Mouse (Mus musculus): ENCODE data around the gene Agap3. TPM values are rescaled to one million over a fixed set of nuclear protein-coding genes. Genes with fewer than 3 reads are reported as not detected.
A peak's percentile ranks its signal among the peaks of the same experiment; 100 is the strongest.

Agap3 gene
- polyA plus RNA-seq, 1 experiment from 2014 or later, result 15.5 TPM

DNA sequence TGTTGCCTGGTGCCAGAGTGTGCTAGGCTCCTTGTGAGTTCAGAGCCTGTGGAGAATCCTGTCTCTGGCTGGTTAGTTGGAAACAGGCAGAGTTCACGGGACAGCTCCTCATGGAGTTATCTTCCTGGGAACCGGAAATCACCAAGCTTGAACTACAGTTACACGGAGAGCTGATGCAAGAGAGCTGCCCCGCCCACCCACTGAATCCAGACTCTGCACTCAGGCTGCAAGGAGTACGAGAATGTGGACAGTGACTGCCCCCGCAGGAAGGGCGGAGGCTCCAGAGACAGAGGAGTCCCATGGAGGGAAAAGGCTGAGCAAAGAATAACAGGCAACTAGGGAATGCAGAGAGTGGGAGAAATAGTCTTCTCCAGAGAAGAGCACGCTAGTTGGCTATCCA, 60.3 kb downstream of the Agap3 start:
- H3K4me3 ChIP-seq (ENCODE audit: low read length), result no peak overlapping the region
- H3K36me3 ChIP-seq (ENCODE audit: control insufficient read depth, insufficient read depth), result no peaks in the 10 kb centered on the region
- H3K4me1 ChIP-seq (ENCODE audit: control insufficient read depth, insufficient read depth, low read length), result no peaks in the 10 kb centered on the region
- H3K9me3 ChIP-seq (replicated peaks; ENCODE audit: control insufficient read depth, low read length), result no peaks in the 10 kb centered on the region
- H3K27me3 ChIP-seq (ENCODE audit: control insufficient read depth, insufficient read depth, low read length), result peaks cover under 1% of the 10 kb centered on the region; the same call in 1 of the 2 replicates
- H3K27ac ChIP-seq (ENCODE audit: low read length), result no peak overlapping the region
- ATAC-seq (replicated peaks; ENCODE audit: extremely low read depth, insufficient read depth, low FRiP score), result peak; percentile 60; the same call in 1 of the 2 replicates
- no peak overlapping the region for H3K9ac ChIP-seq (ENCODE audit: low read length)
- H3K4me2 ChIP-seq (ENCODE audit: low read depth, low read length), result no peak overlapping the region
- 35% methylated on average over 8 of the region's 8 CpGs for WGBS

DNA sequence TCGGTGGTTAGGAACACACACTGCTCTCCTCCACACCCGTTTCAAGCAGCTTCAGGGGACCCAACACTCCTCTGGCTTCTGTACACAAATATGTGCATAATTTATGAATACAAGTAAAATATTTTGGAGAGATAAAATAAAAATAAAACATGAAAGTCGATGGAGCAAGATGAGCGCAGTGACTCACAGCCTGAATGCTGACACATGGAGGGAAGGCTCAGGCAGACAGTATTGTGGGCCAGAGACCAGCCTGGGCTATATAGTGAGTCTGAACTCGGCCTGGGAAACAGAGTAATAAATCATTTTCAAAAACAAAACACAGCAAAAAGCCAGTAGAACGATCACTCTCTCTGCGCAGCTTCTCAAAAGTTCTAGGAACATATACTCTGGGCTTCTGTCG, 69.4 kb downstream of the Agap3 start:
- peaks cover 51% of the 10 kb centered on the region for H3K27me3 ChIP-seq (ENCODE audit: control insufficient read depth, insufficient read depth, low read length)
- H3K27ac ChIP-seq (ENCODE audit: low read length), result no peak overlapping the region
- no peak for ATAC-seq (replicated peaks; ENCODE audit: extremely low read depth, insufficient read depth, low FRiP score)
- no peak overlapping the region for H3K4me3 ChIP-seq (ENCODE audit: low read length)
- H3K36me3 ChIP-seq (ENCODE audit: control insufficient read depth, insufficient read depth), result no peaks in the 10 kb centered on the region
- H3K4me1 ChIP-seq (ENCODE audit: control insufficient read depth, insufficient read depth, low read length), result peaks cover 4% of the 10 kb centered on the region
- H3K9me3 ChIP-seq (replicated peaks; ENCODE audit: control insufficient read depth, low read length), result no peaks in the 10 kb centered on the region
- no peak overlapping the region for H3K9ac ChIP-seq (ENCODE audit: low read length)
- 63% methylated on average over 8 of the region's 8 CpGs for WGBS
- no peak overlapping the region for H3K4me2 ChIP-seq (ENCODE audit: low read depth, low read length)

DNA sequence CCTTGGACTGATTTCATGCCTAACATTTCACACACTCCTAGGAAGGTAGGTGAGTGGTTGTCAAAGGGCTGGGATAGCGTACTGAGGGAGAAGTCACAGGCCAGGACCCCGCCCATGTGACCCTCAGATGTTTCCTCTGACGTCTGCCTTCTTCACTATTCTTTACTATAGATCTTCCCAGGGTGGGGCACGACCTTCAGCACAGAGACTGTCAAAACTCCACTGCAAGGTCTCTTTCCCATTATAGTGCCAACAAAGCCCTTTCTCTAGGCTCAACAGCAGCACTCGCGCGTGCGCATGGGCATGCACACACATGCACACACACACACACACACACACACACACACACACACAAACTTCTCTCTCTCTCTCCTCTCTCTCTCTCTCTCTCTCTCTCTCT, 71.8 kb downstream of the Agap3 start:
- no peak overlapping the region for H3K4me2 ChIP-seq (ENCODE audit: low read depth, low read length)
- peaks cover 11% of the 10 kb centered on the region for H3K4me1 ChIP-seq (ENCODE audit: control insufficient read depth, insufficient read depth, low read length)
- H3K4me3 ChIP-seq (ENCODE audit: low read length), result no peak overlapping the region
- 60% methylated on average over 8 of the region's 8 CpGs for WGBS
- H3K9me3 ChIP-seq (replicated peaks; ENCODE audit: control insufficient read depth, low read length), result no peaks in the 10 kb centered on the region
- H3K36me3 ChIP-seq (ENCODE audit: control insufficient read depth, insufficient read depth), result no peaks in the 10 kb centered on the region
- H3K27ac ChIP-seq (ENCODE audit: low read length), result no peak overlapping the region
- ATAC-seq (replicated peaks; ENCODE audit: extremely low read depth, insufficient read depth, low FRiP score), result no peak
- H3K9ac ChIP-seq (ENCODE audit: low read length), result no peak overlapping the region
- H3K27me3 ChIP-seq (ENCODE audit: control insufficient read depth, insufficient read depth, low read length), result peaks cover 66% of the 10 kb centered on the region

DNA sequence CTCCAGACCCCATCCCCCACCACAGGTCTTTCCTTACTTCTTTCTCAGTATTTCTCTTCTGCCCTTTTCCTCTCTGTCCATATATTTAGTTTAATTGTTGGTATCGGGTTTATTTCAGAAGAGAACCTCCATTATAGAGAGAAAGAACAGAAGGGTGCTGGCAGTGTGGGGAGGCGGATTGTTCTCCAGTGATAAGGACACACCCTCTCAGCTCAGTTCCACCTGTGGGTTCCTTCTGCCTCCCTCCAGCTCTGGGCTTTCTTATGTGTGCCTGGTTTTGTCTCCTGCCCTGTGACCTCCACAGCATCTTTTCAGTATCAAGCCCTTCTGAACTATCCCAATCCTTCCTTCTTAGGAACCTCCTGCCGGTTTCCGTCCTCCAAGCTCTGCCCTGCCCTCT, 72.5 kb downstream of the Agap3 start:
- 25% methylated on average over 4 of the region's 4 CpGs for WGBS
- H3K27ac ChIP-seq (ENCODE audit: low read length), result no peak overlapping the region
- no peak for ATAC-seq (replicated peaks; ENCODE audit: extremely low read depth, insufficient read depth, low FRiP score)

DNA sequence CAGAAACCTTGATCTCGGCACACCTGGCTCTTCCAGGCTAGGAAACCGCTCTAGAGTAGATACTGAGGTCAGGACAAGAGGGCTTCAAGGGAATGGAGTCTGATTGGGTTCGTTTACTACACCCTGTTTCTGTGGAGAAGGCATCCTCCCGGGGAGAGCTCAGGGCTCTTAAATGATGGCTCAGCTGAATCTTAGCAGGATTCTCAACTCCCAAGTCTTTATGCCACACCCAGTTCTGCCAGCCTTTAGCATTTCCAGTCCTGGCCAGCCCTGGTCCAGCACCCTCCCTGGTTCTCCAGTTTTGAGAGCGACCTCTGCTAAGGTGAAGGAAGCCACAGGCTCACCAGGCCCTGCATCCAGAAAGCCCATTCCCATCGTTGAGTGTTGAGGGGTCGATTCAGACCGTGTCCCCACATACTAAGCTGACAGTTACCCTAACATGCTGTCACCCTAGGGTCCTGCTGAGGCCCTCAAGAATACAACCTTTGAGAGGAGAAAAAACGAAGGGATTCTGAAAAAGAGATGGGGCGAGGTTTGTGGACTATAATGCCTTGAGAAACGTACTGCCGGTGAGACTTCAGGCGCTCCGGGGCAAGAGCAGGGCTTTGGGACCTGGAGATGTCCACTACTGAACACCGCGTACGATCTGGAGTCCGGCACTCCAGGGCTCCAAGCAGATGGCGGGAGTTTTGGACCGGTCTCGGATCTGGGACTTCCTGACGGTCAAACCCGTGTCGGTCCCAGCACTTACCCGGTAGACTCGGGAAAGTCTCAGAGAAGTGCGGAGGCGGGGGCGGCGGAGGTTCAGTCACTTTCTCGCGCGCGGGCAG, 73.6 kb downstream of the Agap3 start:
- peaks cover 11% of the 10 kb centered on the region for H3K4me1 ChIP-seq (ENCODE audit: control insufficient read depth, insufficient read depth, low read length)
- peak overlapping the region; percentile 81; the same call in 1 of the 2 replicates for H3K4me2 ChIP-seq (ENCODE audit: low read depth, low read length)
- H3K27me3 ChIP-seq (ENCODE audit: control insufficient read depth, insufficient read depth, low read length), result peaks cover 76% of the 10 kb centered on the region
- WGBS, result 5% methylated on average over 34 of the region's 34 CpGs
- H3K36me3 ChIP-seq (ENCODE audit: control insufficient read depth, insufficient read depth), result no peaks in the 10 kb centered on the region
- H3K9ac ChIP-seq (ENCODE audit: low read length), result no peak overlapping the region
- peak overlapping the region; percentile 56 for H3K4me3 ChIP-seq (ENCODE audit: low read length)
- H3K27ac ChIP-seq (ENCODE audit: low read length), result no peak overlapping the region
- no peak for ATAC-seq (replicated peaks; ENCODE audit: extremely low read depth, insufficient read depth, low FRiP score)
- no peaks in the 10 kb centered on the region for H3K9me3 ChIP-seq (replicated peaks; ENCODE audit: control insufficient read depth, low read length)

More for the DNA sequence above, 72.5 kb downstream of the Agap3 start:
- Histone ChIP-seq H3K27me3 (ENCODE audit: control insufficient read depth, insufficient read depth, low read length) (peaks cover 73% of the 10 kb centered on the region), H3K4me2 (ENCODE audit: low read depth, low read length) (no peak overlapping the region), H3K9me3 (replicated peaks; ENCODE audit: control insufficient read depth, low read length) (no peaks in the 10 kb centered on the region), H3K9ac (ENCODE audit: low read length) (no peak overlapping the region), H3K4me1 (ENCODE audit: control insufficient read depth, insufficient read depth, low read length) (peaks cover 11% of the 10 kb centered on the region), H3K36me3 (ENCODE audit: control insufficient read depth, insufficient read depth) (no peaks in the 10 kb centered on the region), H3K4me3 (ENCODE audit: low read length) (no peak overlapping the region)

DNA sequence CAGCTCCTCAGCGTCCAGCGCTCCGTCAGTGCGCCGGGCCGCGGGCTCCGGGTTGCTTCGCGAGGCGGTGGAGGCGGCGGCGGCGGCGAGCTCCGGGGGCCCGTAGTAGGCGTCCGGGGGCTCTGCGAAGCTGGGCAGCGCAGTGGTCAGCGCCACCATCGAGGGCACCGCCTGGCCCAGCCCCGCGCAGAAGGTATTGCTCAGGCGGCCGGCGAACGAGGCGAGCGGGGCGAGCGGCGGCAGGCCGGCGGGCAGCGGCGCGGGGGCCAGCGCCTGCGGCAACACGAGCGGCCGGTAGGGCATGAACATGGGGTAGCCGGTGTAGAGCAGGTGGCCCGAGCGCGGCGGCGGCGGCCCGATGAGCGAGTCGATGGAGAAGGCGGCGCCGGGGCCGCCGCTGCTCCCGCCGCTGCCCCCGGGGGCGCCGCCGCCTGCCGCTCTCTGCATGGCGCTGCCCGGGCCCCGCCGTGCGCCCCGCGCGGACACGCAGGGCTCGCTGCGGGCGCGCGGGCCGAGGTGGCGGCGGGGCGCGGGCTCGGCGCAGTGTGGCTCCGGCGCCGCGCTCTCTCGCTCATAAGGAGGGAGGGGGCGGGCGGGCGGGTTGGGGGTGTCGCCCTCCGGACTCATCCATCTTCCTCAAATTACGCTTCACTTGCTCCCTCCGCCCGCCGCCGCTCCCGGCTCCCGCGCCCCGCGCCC, 74.4 kb downstream of the Agap3 start:
- no peak for ATAC-seq (replicated peaks; ENCODE audit: extremely low read depth, insufficient read depth, low FRiP score)
- no peaks in the 10 kb centered on the region for H3K36me3 ChIP-seq (ENCODE audit: control insufficient read depth, insufficient read depth)
- no peaks in the 10 kb centered on the region for H3K9me3 ChIP-seq (replicated peaks; ENCODE audit: control insufficient read depth, low read length)
- 1% methylated on average over 80 of the region's 109 CpGs for WGBS
- H3K27me3 ChIP-seq (ENCODE audit: control insufficient read depth, insufficient read depth, low read length), result peaks cover 83% of the 10 kb centered on the region
- peak overlapping the region; percentile 41; the same call in 1 of the 2 replicates for H3K9ac ChIP-seq (ENCODE audit: low read length)
- H3K4me3 ChIP-seq (ENCODE audit: low read length), result peak overlapping the region; percentile 56
- peak overlapping the region; percentile 81 for H3K4me2 ChIP-seq (ENCODE audit: low read depth, low read length)
- peaks cover 11% of the 10 kb centered on the region for H3K4me1 ChIP-seq (ENCODE audit: control insufficient read depth, insufficient read depth, low read length)
- no peak overlapping the region for H3K27ac ChIP-seq (ENCODE audit: low read length)

DNA sequence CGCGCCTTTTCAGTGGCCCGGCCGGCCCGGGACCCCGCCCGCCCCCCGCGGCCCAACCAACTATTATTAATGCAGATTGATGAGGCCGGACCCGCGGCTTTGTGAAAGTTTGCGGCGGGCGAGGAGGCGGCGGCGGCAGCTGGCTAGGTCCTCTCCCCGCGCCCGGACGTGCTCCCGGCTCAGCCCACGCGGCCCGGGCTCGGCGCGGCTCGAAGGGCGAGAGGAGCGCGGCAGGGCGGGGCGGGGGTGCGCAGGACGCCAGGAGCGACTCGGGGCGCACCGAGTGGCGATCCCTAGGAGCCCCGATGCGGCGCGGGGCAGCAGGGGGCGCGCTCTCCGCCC, 74.9 kb downstream of the Agap3 start, which contains the start of gene Gbx1:
Gene Gbx1 (minus strand): TSS at position 314 of the 342 bp plus-strand sequence.
- H3K27ac ChIP-seq (ENCODE audit: low read length), result no peak within 1 kb of the TSS
- H3K27me3 ChIP-seq (ENCODE audit: control insufficient read depth, insufficient read depth, low read length), result peaks cover 85% of the 10 kb centered on the region
- peak within 1 kb of the TSS; percentile 41; the same call in 1 of the 2 replicates for H3K9ac ChIP-seq (ENCODE audit: low read length)
- peak within 1 kb of the TSS; percentile 81 for H3K4me2 ChIP-seq (ENCODE audit: low read depth, low read length)
- WGBS, result 0% methylated on average over 43 of the region's 49 CpGs
- peak within 1 kb of the TSS; percentile 56 for H3K4me3 ChIP-seq (ENCODE audit: low read length)
- no peak; the same call in 1 of the 2 replicates for ATAC-seq (replicated peaks; ENCODE audit: extremely low read depth, insufficient read depth, low FRiP score)
- no peaks in the 10 kb centered on the region for H3K36me3 ChIP-seq (ENCODE audit: control insufficient read depth, insufficient read depth)
- peaks cover 11% of the 10 kb centered on the region for H3K4me1 ChIP-seq (ENCODE audit: control insufficient read depth, insufficient read depth, low read length)
- no peaks in the 10 kb centered on the region for H3K9me3 ChIP-seq (replicated peaks; ENCODE audit: control insufficient read depth, low read length)

DNA sequence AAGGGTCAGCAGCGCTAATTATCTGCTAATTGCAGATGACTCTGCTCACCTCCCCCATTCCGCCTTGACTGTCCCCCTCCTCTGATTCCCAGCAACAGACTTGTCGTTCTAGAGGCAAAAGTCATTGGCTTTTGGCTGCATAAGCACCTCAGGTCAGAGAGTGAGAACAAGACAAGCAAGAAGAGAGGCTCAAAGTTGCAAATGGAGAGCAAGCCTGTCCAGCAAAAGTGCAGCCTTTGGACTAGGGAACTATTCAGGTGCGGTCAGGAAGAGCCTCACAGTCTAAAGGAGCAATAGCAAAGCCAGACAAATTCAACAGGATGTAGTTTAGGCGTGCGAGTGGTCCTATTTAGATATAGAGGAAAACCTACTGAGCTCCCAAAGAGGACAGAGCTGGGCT, 75.8 kb downstream of the Agap3 start:
- Histone ChIP-seq H3K4me2 (ENCODE audit: low read depth, low read length) (no peak overlapping the region), H3K27ac (ENCODE audit: low read length) (no peak overlapping the region), H3K4me3 (ENCODE audit: low read length) (no peak overlapping the region), H3K9ac (ENCODE audit: low read length) (no peak overlapping the region), H3K36me3 (ENCODE audit: control insufficient read depth, insufficient read depth) (no peaks in the 10 kb centered on the region), H3K9me3 (replicated peaks; ENCODE audit: control insufficient read depth, low read length) (no peaks in the 10 kb centered on the region), H3K27me3 (ENCODE audit: control insufficient read depth, insufficient read depth, low read length) (peaks cover 81% of the 10 kb centered on the region), H3K4me1 (ENCODE audit: control insufficient read depth, insufficient read depth, low read length) (peaks cover 11% of the 10 kb centered on the region)
- no peak for ATAC-seq (replicated peaks; ENCODE audit: extremely low read depth, insufficient read depth, low FRiP score)
- 18% methylated on average over 6 of the region's 6 CpGs for WGBS
